Mouse (Mus musculus): ENCODE results near the gene Plch1. TPM values are rescaled to one million over a fixed set of nuclear protein-coding genes. Genes with fewer than 3 reads are reported as not detected.

Gene Plch1
- polyA plus RNA-seq, 1 experiment from 2014 or later, result 4.4 TPM

DNA sequence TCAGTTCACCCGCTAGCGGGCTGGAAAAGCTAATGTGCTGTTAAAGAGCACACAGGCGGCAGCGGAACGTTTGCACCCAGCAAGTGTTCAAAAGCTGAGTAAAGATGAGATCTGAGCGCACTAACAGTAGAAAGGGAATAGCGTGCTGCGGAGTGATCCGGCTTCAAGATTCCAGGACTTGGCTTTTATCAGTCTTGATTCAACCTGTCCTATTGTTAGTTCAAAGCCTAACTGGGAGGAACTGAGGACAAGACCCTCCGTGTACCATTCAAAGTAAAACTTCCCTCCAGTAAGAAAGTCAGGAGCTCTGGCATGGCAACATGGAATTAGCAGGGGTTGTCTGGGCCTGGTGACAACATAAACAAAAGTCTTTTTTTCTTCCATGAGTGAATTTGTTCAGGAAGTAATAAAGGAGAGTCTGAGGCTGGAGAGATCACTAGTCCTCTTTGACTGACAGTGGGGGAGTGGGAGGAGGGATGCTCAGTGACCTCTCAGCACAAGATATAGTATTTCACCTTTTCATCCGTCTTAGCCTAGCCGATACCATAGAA is 824 bp upstream of the Plch1 start:
- Histone ChIP-seq H3K27ac (ENCODE audit: low read depth, low read length) (peak overlapping the region; percentile 36; the same call in 1 of the 2 replicates), H3K4me2 (ENCODE audit: low read length) (peak overlapping the region; percentile 86), H3K4me3 (ENCODE audit: low read length) (peak overlapping the region; percentile 78), H3K36me3 (ENCODE audit: control insufficient read depth, insufficient read depth, low read length) (no peaks in the 10 kb centered on the region), H3K9me3 (ENCODE audit: control insufficient read depth, low read length) (no peaks in the 10 kb centered on the region), H3K9ac (ENCODE audit: low read depth, low read length) (peak overlapping the region; percentile 25; the same call in 1 of the 2 replicates), H3K4me1 (ENCODE audit: control insufficient read depth, insufficient read depth, low read depth, low read length) (peaks cover 11% of the 10 kb centered on the region), H3K27me3 (replicated peaks; ENCODE audit: control insufficient read depth, insufficient read depth, low read length) (no peaks in the 10 kb centered on the region)
- ATAC-seq, result peak; percentile 9; the same call in 1 of the 2 replicates
- under 1% methylated on average over 12 of the region's 12 CpGs for WGBS

GRCm38 (mm10) chr3:63898581-63899308 is 527 bp downstream of the Plch1 start:
- under 1% methylated on average over 41 of the region's 41 CpGs for WGBS
- Histone ChIP-seq H3K4me1 (ENCODE audit: control insufficient read depth, insufficient read depth, low read depth, low read length) (peaks cover 11% of the 10 kb centered on the region), H3K9me3 (ENCODE audit: control insufficient read depth, low read length) (no peaks in the 10 kb centered on the region), H3K4me2 (ENCODE audit: low read length) (peak overlapping the region; percentile 86), H3K27me3 (replicated peaks; ENCODE audit: control insufficient read depth, insufficient read depth, low read length) (no peaks in the 10 kb centered on the region), H3K36me3 (ENCODE audit: control insufficient read depth, insufficient read depth, low read length) (no peaks in the 10 kb centered on the region), H3K9ac (ENCODE audit: low read depth, low read length) (peak overlapping the region; percentile 80), H3K27ac (ENCODE audit: low read depth, low read length) (peak overlapping the region; percentile 85), H3K4me3 (ENCODE audit: low read length) (peak overlapping the region; percentile 78)
- ATAC-seq, result peak; percentile 95

DNA sequence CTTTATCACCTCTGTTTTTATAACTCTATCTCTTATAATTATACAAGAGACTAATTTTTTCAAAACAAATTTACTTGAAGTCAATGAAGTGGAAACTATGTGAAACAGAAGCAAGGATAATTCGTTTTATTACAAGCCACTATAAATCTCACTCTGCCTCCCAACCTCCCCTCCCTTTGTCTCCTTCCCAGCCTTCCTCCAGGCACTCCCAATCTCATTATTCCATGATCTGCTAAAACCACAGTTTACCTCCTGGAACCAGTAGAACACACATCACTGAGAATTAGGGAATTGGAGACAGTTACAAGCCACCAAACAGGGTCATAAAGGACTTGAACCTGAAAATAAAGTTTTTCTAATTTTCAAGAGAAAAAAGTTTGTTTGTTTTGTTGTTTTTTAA is 2.1 kb downstream of the Plch1 start:
- Histone ChIP-seq H3K9ac (ENCODE audit: low read depth, low read length) (no peak overlapping the region), H3K27me3 (replicated peaks; ENCODE audit: control insufficient read depth, insufficient read depth, low read length) (no peaks in the 10 kb centered on the region), H3K9me3 (ENCODE audit: control insufficient read depth, low read length) (no peaks in the 10 kb centered on the region), H3K4me1 (ENCODE audit: control insufficient read depth, insufficient read depth, low read depth, low read length) (peaks cover 11% of the 10 kb centered on the region), H3K4me3 (ENCODE audit: low read length) (no peak overlapping the region), H3K36me3 (ENCODE audit: control insufficient read depth, insufficient read depth, low read length) (no peaks in the 10 kb centered on the region), H3K4me2 (ENCODE audit: low read length) (peak overlapping the region; percentile 86), H3K27ac (ENCODE audit: low read depth, low read length) (no peak overlapping the region)
- no peak for ATAC-seq
- 12% methylated on average over 1 of the region's 1 CpGs for WGBS

GRCm38 (mm10) chr3:63896303-63896702 is 3.0 kb downstream of the Plch1 start:
- 39% methylated on average over 4 of the region's 4 CpGs for WGBS
- no peaks in the 10 kb centered on the region for H3K9me3 ChIP-seq (ENCODE audit: control insufficient read depth, low read length)
- H3K4me3 ChIP-seq (ENCODE audit: low read length), result no peak overlapping the region
- peaks cover 11% of the 10 kb centered on the region for H3K4me1 ChIP-seq (ENCODE audit: control insufficient read depth, insufficient read depth, low read depth, low read length)
- no peak overlapping the region for H3K4me2 ChIP-seq (ENCODE audit: low read length)
- no peak overlapping the region for H3K27ac ChIP-seq (ENCODE audit: low read depth, low read length)
- H3K36me3 ChIP-seq (ENCODE audit: control insufficient read depth, insufficient read depth, low read length), result no peaks in the 10 kb centered on the region
- no peak for ATAC-seq
- no peak overlapping the region for H3K9ac ChIP-seq (ENCODE audit: low read depth, low read length)
- no peaks in the 10 kb centered on the region for H3K27me3 ChIP-seq (replicated peaks; ENCODE audit: control insufficient read depth, insufficient read depth, low read length)

- no peaks in the 10 kb centered on the region for H3K36me3 ChIP-seq (ENCODE audit: control insufficient read depth, insufficient read depth, low read length)
- H3K9me3 ChIP-seq (ENCODE audit: control insufficient read depth, low read length), result no peaks in the 10 kb centered on the region
- H3K4me2 ChIP-seq (ENCODE audit: low read length), result no peak overlapping the region
- peaks cover 11% of the 10 kb centered on the region for H3K4me1 ChIP-seq (ENCODE audit: control insufficient read depth, insufficient read depth, low read depth, low read length)
- H3K9ac ChIP-seq (ENCODE audit: low read depth, low read length), result no peak overlapping the region
- 11% methylated on average over 2 of the region's 2 CpGs for WGBS
- no peak overlapping the region for H3K4me3 ChIP-seq (ENCODE audit: low read length)
- no peaks in the 10 kb centered on the region for H3K27me3 ChIP-seq (replicated peaks; ENCODE audit: control insufficient read depth, insufficient read depth, low read length)
- ATAC-seq, result no peak
- no peak overlapping the region for H3K27ac ChIP-seq (ENCODE audit: low read depth, low read length)
Measured at GRCm38 (mm10) chr3:63895786-63896185, 3.5 kb downstream of the Plch1 start.

- Histone ChIP-seq H3K9ac (ENCODE audit: low read depth, low read length) (no peak overlapping the region), H3K4me1 (ENCODE audit: control insufficient read depth, insufficient read depth, low read depth, low read length) (0 out of 2 replicates have a peak, but pooled peaks cover 5% of the 10 kb centered on the region), H3K27ac (ENCODE audit: low read depth, low read length) (no peak overlapping the region), H3K4me2 (ENCODE audit: low read length) (peak overlapping the region; percentile 7; the same call in 1 of the 2 replicates), H3K9me3 (ENCODE audit: control insufficient read depth, low read length) (no peaks in the 10 kb centered on the region), H3K27me3 (replicated peaks; ENCODE audit: control insufficient read depth, insufficient read depth, low read length) (no peaks in the 10 kb centered on the region), H3K36me3 (ENCODE audit: control insufficient read depth, insufficient read depth, low read length) (no peaks in the 10 kb centered on the region), H3K4me3 (ENCODE audit: low read length) (no peak overlapping the region)
- no peak for ATAC-seq
- 50% methylated on average over 7 of the region's 7 CpGs for WGBS
Measured at GRCm38 (mm10) chr3:63893677-63894076, 5.6 kb downstream of the Plch1 start.

DNA sequence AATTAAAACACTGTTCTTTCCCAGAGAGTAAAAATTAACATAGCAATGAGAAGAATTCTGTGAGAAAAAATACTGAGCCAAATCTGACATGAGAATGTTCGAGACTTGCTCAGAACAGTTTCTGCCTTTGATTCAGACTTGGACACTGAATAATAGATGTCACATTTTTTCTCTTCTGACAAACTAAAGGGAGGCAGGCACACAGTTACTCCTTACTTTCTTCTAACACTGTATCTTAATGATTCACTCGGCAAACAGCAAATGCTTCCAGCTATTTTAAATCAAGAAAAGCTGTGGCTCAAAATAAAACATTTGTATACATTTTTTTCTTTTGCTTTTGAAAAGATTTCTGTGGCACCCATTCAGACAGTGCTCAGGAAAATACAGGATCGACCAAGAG is 7.1 kb downstream of the Plch1 start:
- H3K9ac ChIP-seq (ENCODE audit: low read depth, low read length), result no peak overlapping the region
- 48% methylated on average over 3 of the region's 3 CpGs for WGBS
- H3K36me3 ChIP-seq (ENCODE audit: control insufficient read depth, insufficient read depth, low read length), result no peaks in the 10 kb centered on the region
- ATAC-seq, result no peak
- H3K4me3 ChIP-seq (ENCODE audit: low read length), result no peak overlapping the region
- H3K27ac ChIP-seq (ENCODE audit: low read depth, low read length), result no peak overlapping the region
- no peaks in the 10 kb centered on the region for H3K27me3 ChIP-seq (replicated peaks; ENCODE audit: control insufficient read depth, insufficient read depth, low read length)
- H3K4me1 ChIP-seq (ENCODE audit: control insufficient read depth, insufficient read depth, low read depth, low read length), result no peaks in the 10 kb centered on the region
- H3K9me3 ChIP-seq (ENCODE audit: control insufficient read depth, low read length), result no peaks in the 10 kb centered on the region
- H3K4me2 ChIP-seq (ENCODE audit: low read length), result no peak overlapping the region

- H3K27ac ChIP-seq (ENCODE audit: low read depth, low read length), result no peak overlapping the region
- no peaks in the 10 kb centered on the region for H3K27me3 ChIP-seq (replicated peaks; ENCODE audit: control insufficient read depth, insufficient read depth, low read length)
- peaks cover 2% of the 10 kb centered on the region for H3K9me3 ChIP-seq (ENCODE audit: control insufficient read depth, low read length)
- H3K4me3 ChIP-seq (ENCODE audit: low read length), result no peak overlapping the region
- ATAC-seq, result no peak
- H3K4me1 ChIP-seq (ENCODE audit: control insufficient read depth, insufficient read depth, low read depth, low read length), result peaks cover 3% of the 10 kb centered on the region
- 86% methylated on average over 2 of the region's 2 CpGs for WGBS
- no peaks in the 10 kb centered on the region for H3K36me3 ChIP-seq (ENCODE audit: control insufficient read depth, insufficient read depth, low read length)
- H3K4me2 ChIP-seq (ENCODE audit: low read length), result no peak overlapping the region
- no peak overlapping the region for H3K9ac ChIP-seq (ENCODE audit: low read depth, low read length)
Measured at GRCm38 (mm10) chr3:63881065-63881464, 18.2 kb downstream of the Plch1 start.

GRCm38 (mm10) chr3:63878995-63879666 is 20.1 kb downstream of the Plch1 start:
- Histone ChIP-seq H3K4me2 (ENCODE audit: low read length) (no peak overlapping the region), H3K4me1 (ENCODE audit: control insufficient read depth, insufficient read depth, low read depth, low read length) (peaks cover 3% of the 10 kb centered on the region), H3K4me3 (ENCODE audit: low read length) (no peak overlapping the region), H3K9me3 (ENCODE audit: control insufficient read depth, low read length) (no peaks in the 10 kb centered on the region), H3K27me3 (replicated peaks; ENCODE audit: control insufficient read depth, insufficient read depth, low read length) (no peaks in the 10 kb centered on the region), H3K9ac (ENCODE audit: low read depth, low read length) (no peak overlapping the region), H3K36me3 (ENCODE audit: control insufficient read depth, insufficient read depth, low read length) (no peaks in the 10 kb centered on the region), H3K27ac (ENCODE audit: low read depth, low read length) (no peak overlapping the region)
- peak; percentile 76 for ATAC-seq
- 47% methylated on average over 4 of the region's 4 CpGs for WGBS
